Mouse (Mus musculus): ENCODE measurements around the gene Wdr76. TPM values are rescaled to one million over a fixed set of nuclear protein-coding genes. Genes with fewer than 3 reads are reported as not detected.
"Not testable (repeated sequence)": the region's sequence is repeated elsewhere in the genome, so short reads cannot be mapped to it uniquely, and the experiment has no call there.

Gene Wdr76
- total RNA-seq, 2 experiments from 2014 or later: 2.5 to 3.7 TPM

DNA sequence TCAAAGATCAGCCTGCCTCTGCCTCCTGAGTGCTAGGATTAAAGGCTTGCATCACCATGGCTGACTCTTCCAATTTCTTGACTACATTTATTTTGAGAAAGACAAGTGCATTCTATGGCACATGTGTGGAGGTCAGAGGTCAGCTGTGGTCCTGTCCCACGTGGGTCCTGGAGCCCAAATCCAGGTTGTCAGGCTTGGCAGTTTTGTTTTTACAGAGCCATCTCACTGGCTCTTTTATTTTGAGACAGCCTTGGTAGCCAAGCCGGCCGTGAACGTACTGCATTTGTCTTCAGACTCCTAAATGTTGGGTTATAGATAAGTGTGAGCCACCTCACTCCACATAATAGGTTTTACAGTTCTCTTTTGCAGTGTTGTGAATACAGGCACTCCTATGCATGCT, 12.2 kb downstream of the Wdr76 start:
- DNase-seq: not testable (repeated sequence)

DNA sequence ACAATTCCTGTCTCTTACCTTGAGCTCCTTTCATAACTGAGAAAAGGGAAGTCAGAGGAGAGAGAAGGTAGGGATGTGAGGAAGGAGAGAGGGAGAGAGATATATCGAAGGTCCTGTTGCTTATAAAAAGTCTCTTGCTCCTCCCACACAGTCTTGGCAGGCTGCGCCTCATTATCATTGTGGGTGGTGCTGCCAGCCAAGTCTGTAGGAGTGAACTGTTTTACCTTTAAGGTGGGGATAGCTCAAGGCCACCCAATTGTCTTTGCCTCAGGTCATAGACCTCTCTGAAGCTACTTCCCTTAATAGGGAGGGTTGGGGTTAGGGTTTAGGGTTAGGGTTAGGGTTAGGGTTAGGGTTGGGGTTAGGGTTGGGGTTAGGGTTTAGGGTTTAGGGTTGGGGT, 15.5 kb downstream of the Wdr76 start:
- no peak for DNase-seq

DNA sequence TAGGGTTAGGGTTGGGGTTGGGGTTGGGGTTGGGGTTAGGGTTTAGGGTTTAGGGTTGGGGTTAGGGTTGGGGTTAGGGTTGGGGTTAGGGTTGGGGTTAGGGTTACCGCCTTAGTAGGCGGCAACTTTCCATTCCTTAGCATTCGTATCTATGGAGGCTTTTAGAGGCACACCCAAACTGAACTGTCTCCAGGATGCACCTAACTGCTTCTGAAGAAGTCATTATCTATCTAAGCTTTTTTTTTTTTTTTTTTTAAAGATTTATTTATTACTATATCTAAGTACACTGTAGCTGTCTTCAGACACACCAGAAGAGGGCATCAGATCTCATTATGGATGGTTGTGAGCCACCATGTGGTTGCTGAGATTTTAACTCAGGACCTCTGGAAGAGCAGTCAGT, 16.3 kb downstream of the Wdr76 start:
- not testable (repeated sequence) for DNase-seq

DNA sequence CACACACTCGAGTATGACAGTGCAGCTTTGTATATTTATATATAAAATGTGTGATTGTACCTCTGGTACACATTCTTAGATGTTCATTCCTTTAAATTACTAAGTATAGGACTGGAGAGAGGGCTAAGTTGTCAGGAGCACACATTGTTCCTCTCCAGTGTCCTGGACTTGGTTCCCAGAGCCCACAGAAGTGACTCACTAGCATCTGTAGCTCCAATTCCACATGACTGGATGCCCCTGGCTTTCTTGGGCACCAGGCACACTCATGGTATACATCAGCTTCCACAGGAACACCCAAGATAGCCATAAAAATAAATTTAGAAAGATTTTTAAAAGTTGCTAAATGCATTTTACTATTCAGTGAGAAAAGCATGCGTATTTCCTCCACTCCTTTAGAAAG, 18.5 kb downstream of the Wdr76 start:
- DNase-seq: no peak

DNA sequence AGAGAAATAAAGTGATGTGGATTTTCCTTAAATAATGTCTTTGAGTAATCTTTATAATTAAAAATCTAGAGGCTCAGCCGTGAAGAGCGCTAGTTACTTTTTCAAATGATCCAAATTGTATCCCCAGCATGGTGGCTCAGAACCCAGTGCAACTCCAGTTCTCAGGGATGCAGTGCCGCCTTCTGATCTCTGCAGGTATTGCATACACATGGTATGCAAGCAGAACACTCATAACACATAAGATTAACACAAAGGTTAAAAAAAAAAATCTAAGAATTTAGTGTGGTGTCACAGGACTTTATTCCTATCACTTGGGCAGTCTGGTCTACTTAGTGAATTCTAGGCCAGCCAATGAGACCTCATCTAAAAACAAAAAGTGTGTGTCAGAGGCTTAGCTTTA, 38.3 kb downstream of the Wdr76 start:
- DNase-seq: no peak

DNA sequence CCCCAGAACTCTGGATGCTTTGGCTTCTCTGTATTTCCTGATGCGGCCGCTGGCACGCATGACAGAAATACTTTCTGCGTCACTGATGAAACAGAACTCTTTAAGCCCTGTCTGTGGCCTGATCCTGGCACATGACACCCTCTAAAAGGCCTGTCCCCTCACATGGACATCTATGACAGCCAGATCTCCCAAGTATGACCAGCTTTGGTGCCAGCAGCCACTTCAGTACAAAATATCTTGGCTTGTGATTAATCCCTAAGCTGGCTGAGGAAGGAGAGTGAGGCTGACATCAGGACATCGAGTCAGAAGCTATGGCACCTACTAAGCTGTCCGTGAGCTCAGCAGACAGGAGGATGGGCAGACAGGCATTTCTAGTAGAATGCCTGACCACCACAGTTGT, 43.1 kb downstream of the Wdr76 start:
- DNase-seq: no peak

DNA sequence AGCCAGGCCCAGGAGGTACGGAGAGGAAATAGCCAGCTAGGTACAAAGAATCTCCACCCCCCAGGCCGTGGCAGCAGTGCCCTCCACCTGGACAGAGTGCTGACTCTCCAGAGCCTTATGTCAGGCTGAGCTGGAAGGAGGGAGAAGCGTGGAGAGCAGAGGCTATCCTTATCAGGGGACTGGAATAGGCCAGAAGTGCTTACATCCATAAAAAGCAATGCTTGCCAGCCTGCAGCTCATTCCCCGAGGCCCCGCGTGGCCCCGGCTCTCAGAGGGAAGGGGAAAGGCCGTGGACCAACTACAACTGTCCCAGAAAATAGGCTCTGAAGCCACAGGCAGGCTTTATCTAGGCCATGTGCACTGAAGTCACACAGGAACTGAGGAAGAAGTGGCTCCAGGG, 44.7 kb downstream of the Wdr76 start:
- no peak for DNase-seq

DNA sequence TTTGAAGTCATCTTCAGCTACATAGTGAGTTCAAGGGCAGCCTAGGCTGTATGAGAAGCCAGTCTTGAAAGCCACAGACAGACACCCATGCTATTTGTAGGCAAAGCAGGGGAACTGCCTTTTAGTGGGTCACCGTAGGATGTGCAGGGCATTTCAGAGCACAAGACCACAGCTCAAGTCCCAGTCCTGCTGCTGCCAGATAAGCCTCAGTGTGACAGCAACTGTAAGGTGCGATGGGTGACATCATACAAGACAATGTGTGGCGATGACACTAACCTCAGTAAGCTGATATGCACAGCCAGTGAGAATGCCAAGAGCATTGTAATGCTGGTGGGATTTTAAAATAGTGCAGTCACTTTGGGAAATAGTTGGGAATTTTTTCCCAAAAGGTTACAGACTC, 56.6 kb downstream of the Wdr76 start:
- DNase-seq: no peak

DNA sequence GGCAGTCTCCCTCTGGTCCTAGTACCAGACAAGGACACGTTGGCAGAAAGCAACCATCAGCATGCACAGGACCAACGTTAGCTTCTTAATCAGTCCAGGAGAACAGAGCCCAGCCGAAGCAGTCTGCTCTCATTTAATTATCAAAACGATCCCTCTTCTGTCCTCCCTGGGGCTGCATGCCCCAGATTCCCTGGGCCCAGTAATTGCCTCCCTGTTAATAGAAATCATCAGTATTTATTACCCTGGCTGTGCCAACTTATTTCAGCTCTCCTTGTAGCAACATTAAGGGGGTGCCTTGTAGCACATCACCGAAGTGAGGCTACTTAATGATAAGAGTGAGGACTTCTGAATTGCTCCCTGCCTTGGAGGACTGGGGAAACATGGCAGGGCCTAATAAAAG, 59.4 kb downstream of the Wdr76 start:
- DNase-seq: no peak

DNA sequence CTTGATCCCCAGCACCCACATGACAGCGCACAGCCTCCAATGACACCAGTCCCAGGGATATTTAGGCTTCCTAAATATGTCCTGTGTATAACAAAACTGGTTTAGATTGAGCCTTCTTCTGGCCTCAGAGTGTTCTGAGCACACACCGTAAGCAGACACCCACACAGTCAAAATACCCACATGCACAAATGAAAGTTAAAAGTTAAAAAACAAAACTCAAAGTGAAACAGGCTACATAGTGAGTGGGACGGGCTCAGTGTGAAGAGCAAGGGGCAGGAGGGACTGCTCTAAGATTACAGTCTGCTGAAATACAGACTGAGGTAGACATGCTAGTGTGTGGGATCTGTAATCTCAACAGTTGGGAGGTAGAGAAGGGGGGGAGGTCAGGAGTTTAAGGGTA, 63.5 kb downstream of the Wdr76 start:
- DNase-seq: no peak

DNA sequence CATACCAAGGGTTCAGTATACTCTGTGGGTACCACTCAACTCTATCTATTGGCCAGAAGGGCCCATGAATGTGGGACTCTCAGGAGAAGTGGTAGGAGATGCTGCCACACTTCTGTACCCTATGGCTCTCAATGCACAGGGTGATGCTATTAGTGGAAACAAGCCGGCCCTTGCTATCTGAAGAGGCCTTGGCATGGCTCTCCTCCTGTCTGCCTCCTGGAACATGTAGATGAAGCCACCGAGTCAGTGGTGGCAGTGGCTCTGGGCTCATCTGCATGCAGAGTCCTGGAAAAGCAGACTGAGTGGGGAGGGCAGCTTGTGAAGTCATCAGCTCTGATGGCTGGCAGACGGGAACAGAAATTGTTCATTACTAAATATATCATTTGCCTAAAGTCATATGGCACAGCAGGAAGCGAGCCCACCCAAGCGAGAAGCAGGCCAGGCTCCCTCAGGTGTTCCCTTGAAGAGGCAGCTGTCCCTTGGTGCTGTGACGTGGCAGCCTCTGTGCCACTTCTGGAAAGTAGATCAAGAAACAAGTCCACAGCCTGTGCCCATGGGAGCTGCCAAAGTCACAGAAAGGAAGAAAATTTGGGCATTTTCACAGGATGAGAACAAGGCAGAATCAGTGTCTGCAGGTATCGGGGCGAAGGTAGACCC, 64.6 kb downstream of the Wdr76 start:
- DNase-seq: no peak

DNA sequence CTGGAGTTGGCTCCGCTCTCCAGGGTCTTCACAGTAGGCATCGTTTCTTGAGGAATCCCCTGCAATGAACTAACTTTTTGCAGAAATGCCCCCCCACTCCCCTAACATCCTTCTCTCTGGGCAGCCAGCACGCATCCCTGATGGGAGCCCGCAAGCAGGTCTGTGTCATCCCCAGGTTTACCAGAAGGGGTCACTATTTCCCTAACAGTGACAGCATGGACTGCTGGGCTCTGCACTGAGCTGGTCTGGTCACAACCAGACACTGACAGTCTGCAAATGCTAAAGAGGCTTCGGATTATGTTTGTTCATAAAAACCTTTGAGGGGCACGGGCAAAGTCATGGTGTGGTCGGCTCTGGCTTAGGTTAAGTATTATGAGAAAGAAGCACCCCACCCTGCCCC, 65.3 kb downstream of the Wdr76 start:
- DNase-seq: peak; percentile 80

DNA sequence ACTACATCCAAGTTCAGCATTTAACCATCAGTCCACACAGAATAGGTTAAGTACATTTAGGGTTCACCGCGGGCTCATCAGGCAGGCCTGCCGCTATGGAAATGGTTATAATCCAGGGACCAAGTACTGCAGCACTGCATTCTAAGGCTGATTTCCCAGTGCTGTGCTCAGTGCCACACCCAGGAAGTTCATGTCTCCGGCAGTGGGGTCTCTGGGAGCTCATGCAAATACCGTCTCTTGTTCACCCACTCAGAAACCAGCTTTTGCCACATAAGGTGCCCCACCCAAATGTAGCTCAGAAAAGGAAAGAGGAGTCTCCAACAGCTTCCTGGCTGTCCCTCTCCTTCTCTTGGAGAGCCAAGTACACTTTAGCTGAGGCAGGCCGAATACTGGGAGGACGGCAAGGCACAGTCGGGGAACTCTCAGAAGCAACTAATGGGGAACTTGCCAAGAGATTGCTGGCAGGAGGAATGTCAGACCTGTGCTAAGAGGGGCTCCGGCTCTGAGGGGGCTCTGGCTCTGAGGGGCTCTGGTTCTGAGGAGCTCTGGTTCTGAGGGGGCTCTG, 67.6 kb downstream of the Wdr76 start:
- DNase-seq: no peak

DNA sequence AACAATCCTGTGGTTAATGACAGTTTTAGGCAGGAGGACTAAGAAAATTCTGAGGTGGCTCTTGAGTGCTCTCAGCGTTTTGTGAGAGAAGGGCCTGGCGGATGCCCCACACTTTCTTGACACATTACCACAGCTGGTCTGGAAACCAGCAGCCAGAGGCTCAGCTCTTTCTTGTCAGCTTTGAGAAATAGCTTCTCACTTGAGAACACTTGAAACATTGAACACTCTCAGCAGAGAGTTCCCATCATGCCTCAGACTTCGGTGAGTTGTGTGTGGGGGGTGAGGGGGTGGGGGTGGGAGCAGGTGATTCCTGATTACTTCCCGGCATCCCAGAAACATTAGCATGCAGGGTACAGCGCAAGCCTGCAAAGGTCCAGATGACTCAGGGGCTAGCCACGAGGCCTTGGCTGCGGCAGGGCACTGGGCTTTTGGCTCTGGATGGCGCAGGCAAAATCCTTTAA, 69.2 kb downstream of the Wdr76 start:
- DNase-seq: no peak

DNA sequence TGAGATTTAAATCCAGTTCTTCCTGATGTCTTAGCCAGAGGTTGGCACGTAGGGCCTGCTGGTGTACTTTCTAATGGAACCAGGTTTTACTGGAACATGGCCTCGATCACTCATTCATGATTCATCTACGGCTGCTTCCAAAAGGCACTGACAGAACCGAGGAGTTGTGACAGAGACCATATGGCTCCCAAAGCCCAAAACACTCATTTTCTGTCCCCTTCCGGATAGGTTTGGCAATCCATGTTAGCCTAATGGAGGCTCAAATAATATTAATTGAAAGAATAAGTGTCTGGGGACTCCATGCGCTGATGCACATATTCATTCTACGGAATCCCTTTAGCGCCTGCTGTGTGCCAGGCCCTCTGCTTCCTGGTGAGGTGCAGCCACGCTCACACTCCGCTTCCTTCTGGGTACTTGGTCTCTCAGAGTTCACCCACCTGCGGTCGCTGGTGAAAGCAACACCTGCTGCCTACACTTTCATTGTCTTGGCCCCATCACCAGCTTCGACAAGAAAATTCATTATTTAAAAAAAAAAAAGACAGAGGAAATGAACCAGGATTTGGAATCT, 76.4 kb downstream of the Wdr76 start:
- DNase-seq: no peak

DNA sequence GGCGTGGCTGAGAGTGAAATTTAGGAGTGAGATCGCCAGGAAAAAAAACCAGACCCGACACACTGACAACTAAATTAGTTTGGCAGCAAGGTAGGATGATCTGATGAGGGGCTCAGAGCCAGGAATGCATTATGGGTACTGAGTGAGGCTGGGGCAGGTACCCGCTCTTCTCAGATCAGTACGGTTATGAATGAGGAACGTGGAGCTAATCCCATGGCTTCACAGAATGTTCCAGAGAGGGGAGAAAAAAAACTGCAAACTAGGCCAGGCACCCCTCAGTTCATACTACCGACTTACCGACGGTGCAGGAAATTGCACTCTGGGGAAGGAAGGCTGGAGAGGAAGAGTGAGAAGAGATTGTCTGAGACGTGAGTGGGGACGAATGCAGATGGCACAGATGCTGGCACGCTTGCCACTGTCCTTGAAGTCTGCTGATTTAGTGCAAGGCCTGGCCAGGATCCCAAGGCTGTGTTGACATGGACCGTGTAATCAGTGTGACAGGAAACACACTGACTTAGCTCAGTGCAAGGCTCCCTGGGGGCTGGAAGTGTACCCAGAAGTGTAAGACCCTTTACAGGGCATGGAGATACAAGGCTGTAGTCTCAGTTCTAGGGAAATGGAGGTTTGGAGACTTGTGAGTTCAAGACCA, 77.1 kb downstream of the Wdr76 start:
- DNase-seq: no peak

DNA sequence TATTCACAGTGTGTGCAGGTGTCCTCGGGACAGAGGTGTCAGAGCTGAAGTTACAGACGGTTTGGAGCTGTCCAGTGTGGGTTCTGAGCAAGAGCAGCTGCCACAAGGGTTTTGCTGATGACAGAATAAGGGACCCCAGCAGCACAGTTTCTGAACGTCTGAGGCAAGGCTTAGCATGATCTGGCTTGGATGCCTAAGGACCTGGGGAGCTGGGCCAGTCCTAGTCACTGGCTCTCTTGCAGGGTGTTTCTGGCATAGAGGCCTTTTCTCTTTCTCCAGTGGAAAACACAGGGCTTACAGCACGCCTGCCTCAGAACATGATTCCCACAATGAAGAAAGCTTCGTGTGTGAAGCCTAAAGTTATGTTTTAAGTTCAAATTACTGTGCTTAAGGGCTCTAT, 78.2 kb downstream of the Wdr76 start:
- no peak for DNase-seq

DNA sequence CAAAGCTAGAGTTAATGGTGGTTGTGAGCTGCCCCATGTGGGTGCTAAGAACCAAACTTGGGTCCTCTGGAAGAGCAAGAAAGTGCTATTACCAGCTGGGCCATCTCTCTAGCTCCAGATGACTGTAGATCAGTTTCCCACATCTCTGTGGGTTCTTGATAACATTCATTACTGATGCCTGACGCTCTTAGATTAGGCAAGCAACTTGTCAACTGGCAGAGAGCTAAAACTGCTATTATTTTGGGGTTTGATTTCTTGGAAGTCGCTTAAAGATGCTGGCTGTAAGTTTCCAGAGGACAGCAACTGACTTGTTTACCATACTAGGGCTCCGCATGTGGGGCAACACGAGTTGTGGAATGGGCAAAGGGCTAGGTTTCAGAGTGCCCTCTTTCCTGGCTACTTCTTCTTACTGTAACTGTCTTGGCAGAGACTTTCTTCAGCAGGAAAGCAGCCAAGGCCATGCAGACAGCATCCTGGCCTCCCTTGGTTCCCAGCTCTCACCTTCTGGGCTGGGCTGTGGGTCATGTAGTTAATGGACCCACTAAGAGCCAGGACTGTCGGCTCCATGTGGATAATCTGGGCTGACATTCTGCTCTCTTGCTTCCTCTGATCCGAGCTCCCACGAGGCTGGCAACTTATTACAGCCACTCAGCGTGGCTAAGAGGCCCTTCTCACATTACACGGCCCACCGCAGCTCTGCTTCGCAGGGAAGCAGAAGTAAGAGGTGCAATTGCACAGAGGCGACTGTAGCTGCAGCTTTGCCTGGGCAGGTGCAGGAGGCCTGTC, 81.2 kb downstream of the Wdr76 start:
- DNase-seq: no peak

DNA sequence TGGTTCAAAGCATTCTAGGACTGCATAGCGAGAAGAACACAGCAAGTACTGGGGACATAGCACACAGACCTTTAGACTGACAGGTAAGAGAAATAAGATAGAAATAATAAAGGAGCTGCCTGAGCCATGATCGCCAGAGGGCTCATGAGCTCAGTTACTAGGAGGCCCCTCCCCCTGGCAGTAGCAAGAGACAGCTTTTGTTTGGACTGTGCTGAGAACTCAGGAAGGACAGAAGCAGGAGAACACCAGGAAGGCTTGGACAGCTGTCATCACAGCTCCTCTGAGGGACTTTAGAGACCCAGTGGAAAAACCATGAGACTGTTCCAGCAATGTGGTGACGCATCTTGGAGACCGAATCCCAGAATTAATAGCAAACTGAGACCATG, 81.8 kb downstream of the Wdr76 start:
- DNase-seq: no peak

DNA sequence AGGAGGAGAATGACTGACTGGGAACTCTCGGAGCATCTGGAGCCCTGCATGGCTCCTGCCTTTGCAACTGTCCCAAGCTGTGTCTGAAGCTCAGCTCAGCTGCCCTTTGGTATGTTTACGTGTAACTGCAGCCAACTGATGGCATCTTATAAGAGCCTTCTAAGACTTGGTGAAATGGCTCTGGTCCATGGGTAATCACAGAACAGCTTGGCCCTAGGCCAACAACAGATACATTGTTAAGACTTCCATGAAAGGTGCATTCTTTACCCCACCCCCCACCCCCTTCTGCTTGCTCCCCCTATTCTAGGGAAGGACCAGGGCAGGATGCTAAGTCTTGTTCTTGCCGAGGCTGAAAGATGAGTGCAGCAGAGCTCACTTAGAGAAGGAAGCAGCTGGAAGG, 87.6 kb downstream of the Wdr76 start:
- DNase-seq: no peak

Data from gastrocnemius, postnatal 10 days (tissue).